Mouse (Mus musculus) heart, embryonic 12.5 days (tissue): Measurements from ENCODE around the gene Fbxo17. TPM values are rescaled to one million over a fixed set of nuclear protein-coding genes. Genes with fewer than 3 reads are reported as not detected.

Experiments
- ATAC-seq: fragments of 200-750 bp; cut with Nextera tagmentation; 2 replicates; pipeline ENCODE4 v1.8.0; 2017; ENCODE audit warnings: moderate TSS enrichment, moderate library complexity; ENCODE audit not compliant: insufficient number of reproducible peaks, low FRiP score
- H3K27ac ChIP-seq: fragments of 300-500 bp; sonication (generic); 2 replicates; pipeline ENCODE4 v1.5.1; 2016; ENCODE audit warnings: mild to moderate bottlenecking, moderate library complexity; ENCODE audit not compliant: poor library complexity, severe bottlenecking
- H3K27me3 ChIP-seq: fragments of 300-500 bp; sonication (generic); replicated peaks from 2 replicates; pipeline ENCODE4 v1.6.1; 2016; ENCODE audit warnings: mild to moderate bottlenecking, moderate library complexity
- H3K36me3 ChIP-seq: fragments of 300-500 bp; sonication (generic); 2 replicates; pipeline ENCODE4 v1.6.1; 2016; ENCODE audit warnings: mild to moderate bottlenecking, moderate library complexity
- H3K4me1 ChIP-seq: fragments of 300-500 bp; sonication (generic); replicated peaks from 2 replicates; pipeline ENCODE4 v1.6.1; 2016; ENCODE audit warnings: mild to moderate bottlenecking
- H3K4me2 ChIP-seq: fragments of 300-500 bp; sonication (generic); 2 replicates; pipeline ENCODE4 v1.6.1; 2016; ENCODE audit warnings: mild to moderate bottlenecking, moderate library complexity
- H3K4me3 ChIP-seq: fragments of 300-500 bp; sonication (generic); 2 replicates; pipeline ENCODE4 v1.5.1; 2016; ENCODE audit warnings: mild to moderate bottlenecking
- H3K9ac ChIP-seq: fragments of 300-500 bp; sonication (generic); 2 replicates; pipeline ENCODE4 v1.6.1; 2016; ENCODE audit warnings: mild to moderate bottlenecking, moderate library complexity
- H3K9me3 ChIP-seq: fragments of 300-500 bp; sonication (generic); replicated peaks from 2 replicates; pipeline ENCODE4 v1.6.1; 2016; ENCODE audit warnings: mild to moderate bottlenecking, moderate library complexity
- WGBS: fragments of 180-500 bp; shearing (Covaris S2); methylation state at CpG from one replicate; pipeline ENCODE4 v1.1.7; 2016; 5-methylcytosine and 5-hydroxymethylcytosine counted together
- polyA plus RNA-seq: library from polyadenylated mRNA; unstranded; fragments of >200 nt; fragmentation: Nextera tagmentation; extraction: Ambion mirVana; gene quantifications from 2 replicates; pipeline ENCODE4 v1.2.1, GENCODE M21; 2016

Gene Fbxo17
- polyA plus RNA-seq, 1 experiment from 2014 or later: 9.9 TPM

DNA sequence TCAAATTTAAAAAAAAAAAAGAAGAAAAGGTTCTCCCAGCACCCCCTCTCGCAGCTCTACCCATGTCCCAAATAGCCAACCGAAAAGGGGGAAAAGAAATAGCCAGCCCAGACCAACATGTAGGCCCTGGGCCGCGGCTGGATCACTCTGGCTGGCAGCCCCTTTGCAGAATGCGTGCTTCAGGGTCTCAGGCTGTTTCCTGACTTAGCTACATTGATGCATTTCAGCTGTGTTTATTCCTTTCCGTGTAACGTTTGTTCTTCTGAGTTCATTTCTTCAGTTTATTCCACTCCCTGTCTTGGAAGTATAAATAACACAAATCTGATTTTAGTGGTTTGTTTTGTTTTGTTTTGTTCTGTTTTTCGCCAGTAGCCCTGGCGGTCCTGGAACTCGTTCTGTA is 1.1 kb downstream of the Fbxo17 start:
- Histone ChIP-seq H3K27me3 (no peaks in the 10 kb centered on the region), H3K36me3 (peaks cover 3% of the 10 kb centered on the region; the same call in 1 of the 2 replicates), H3K9ac (no peak overlapping the region), H3K4me3 (no peak overlapping the region), H3K4me1 (peaks cover 34% of the 10 kb centered on the region), H3K27ac (no peak overlapping the region), H3K4me2 (no peak overlapping the region; the same call in 1 of the 2 replicates), H3K9me3 (no peaks in the 10 kb centered on the region)
- WGBS: 83% methylated on average over 10 of the region's 10 CpGs
- ATAC-seq: no peak

GRCm38 (mm10) chr7:28719159-28719558 is 2.6 kb downstream of the Fbxo17 start:
- Histone ChIP-seq H3K4me2 (no peak overlapping the region), H3K27me3 (no peaks in the 10 kb centered on the region)

GRCm38 (mm10) chr7:28719650-28720049 is 3.0 kb downstream of the Fbxo17 start:
- 72% methylated on average over 2 of the region's 2 CpGs for WGBS
- peaks cover 22% of the 10 kb centered on the region for H3K4me1 ChIP-seq
- no peak overlapping the region for H3K4me3 ChIP-seq
- no peak overlapping the region for H3K27ac ChIP-seq
- no peak for ATAC-seq
- no peak overlapping the region for H3K4me2 ChIP-seq
- no peaks in the 10 kb centered on the region for H3K27me3 ChIP-seq
- H3K36me3 ChIP-seq: peaks cover 10% of the 10 kb centered on the region
- no peak overlapping the region for H3K9ac ChIP-seq
- 0 out of 2 replicates have a peak, but pooled peaks cover 4% of the 10 kb centered on the region for H3K9me3 ChIP-seq

More at GRCm38 (mm10) chr7:28719159-28719558, 2.6 kb downstream of the Fbxo17 start:
- no peak overlapping the region for H3K27ac ChIP-seq
- H3K9ac ChIP-seq: no peak overlapping the region
- H3K4me1 ChIP-seq: peaks cover 27% of the 10 kb centered on the region
- peaks cover 5% of the 10 kb centered on the region for H3K36me3 ChIP-seq
- WGBS: 22% methylated on average over 4 of the region's 4 CpGs
- no peak for ATAC-seq
- no peaks in the 10 kb centered on the region for H3K9me3 ChIP-seq
- no peak overlapping the region for H3K4me3 ChIP-seq

DNA sequence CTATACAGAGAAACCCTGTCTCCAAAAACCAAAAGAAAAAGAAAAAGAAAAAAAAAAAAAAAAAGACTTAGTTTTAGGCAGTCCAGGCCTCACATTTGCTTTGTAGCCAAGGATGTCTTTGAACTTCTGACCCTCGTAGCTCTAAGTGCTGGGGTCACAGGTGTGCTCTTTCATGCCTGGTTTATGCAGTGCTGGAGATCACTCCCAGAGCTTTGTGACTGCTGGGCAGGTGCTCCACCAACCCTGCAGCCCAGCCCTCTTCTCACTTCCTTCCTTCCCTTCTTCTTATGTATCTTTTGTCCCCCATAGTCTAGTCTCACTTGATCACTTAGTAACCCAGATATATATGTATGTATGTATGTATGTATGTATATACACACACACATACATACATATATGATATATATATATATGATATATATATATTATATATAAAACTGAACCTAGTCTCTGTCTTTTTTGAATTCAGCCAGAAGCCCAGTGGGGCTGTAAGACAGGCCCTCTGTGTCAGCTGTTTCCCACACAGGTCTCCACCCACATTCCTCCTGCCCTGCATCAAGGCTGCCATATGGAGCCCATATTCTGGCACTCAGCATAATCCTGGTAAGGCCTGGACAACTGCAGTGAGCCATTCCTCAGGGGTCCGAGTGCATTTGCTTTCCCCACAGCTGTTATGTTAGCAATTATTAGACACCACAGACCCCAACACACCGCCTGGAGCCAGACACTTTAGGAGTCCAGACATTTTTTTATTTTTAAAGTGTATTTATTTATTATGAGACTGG is 4.3 kb downstream of the Fbxo17 start:
- Histone ChIP-seq H3K4me1 (peaks cover 12% of the 10 kb centered on the region), H3K4me3 (no peak overlapping the region), H3K9ac (no peak overlapping the region), H3K27me3 (no peaks in the 10 kb centered on the region), H3K9me3 (0 out of 2 replicates have a peak, but pooled peaks cover 4% of the 10 kb centered on the region), H3K4me2 (no peak overlapping the region), H3K27ac (no peak overlapping the region), H3K36me3 (peaks cover 20% of the 10 kb centered on the region)
- no peak for ATAC-seq
- WGBS: 69% methylated on average over 3 of the region's 3 CpGs

- H3K9ac ChIP-seq: no peak overlapping the region
- H3K27ac ChIP-seq: no peak overlapping the region
- H3K36me3 ChIP-seq: peaks cover 20% of the 10 kb centered on the region
- no peak overlapping the region for H3K4me3 ChIP-seq
- 89% methylated on average over 7 of the region's 7 CpGs for WGBS
- no peaks in the 10 kb centered on the region for H3K27me3 ChIP-seq
- 0 out of 2 replicates have a peak, but pooled peaks cover 4% of the 10 kb centered on the region for H3K9me3 ChIP-seq
- ATAC-seq: no peak
- H3K4me2 ChIP-seq: no peak overlapping the region
- peaks cover 12% of the 10 kb centered on the region for H3K4me1 ChIP-seq
These were observed 5.5 kb downstream of the Fbxo17 start for GRCm38 (mm10) chr7:28722079-28722478.

- Histone ChIP-seq H3K4me3 (no peak overlapping the region), H3K4me2 (no peak overlapping the region), H3K27ac (no peak overlapping the region), H3K4me1 (peaks cover 3% of the 10 kb centered on the region; the same call in 1 of the 2 replicates), H3K9ac (no peak overlapping the region), H3K36me3 (peaks cover 20% of the 10 kb centered on the region), H3K27me3 (no peaks in the 10 kb centered on the region), H3K9me3 (0 out of 2 replicates have a peak, but pooled peaks cover 4% of the 10 kb centered on the region)
- WGBS: 90% methylated on average over 2 of the region's 2 CpGs
- ATAC-seq: no peak
These were observed 8.0 kb downstream of the Fbxo17 start for GRCm38 (mm10) chr7:28724613-28725012.

- H3K4me2 ChIP-seq: no peak overlapping the region
- no peak for ATAC-seq
- H3K4me3 ChIP-seq: no peak overlapping the region
- 9% methylated on average over 14 of the region's 14 CpGs for WGBS
- no peak overlapping the region for H3K9ac ChIP-seq
- H3K27ac ChIP-seq: no peak overlapping the region
- H3K27me3 ChIP-seq: no peaks in the 10 kb centered on the region
- no peaks in the 10 kb centered on the region for H3K4me1 ChIP-seq
- H3K36me3 ChIP-seq: peaks cover 29% of the 10 kb centered on the region
- peaks cover 13% of the 10 kb centered on the region for H3K9me3 ChIP-seq
These were observed 10.0 kb downstream of the Fbxo17 start for GRCm38 (mm10) chr7:28726600-28726999.

GRCm38 (mm10) chr7:28727649-28728340 is 11.2 kb downstream of the Fbxo17 start:
- Histone ChIP-seq H3K4me2 (no peak overlapping the region), H3K36me3 (peaks cover 29% of the 10 kb centered on the region), H3K27ac (no peak overlapping the region), H3K4me1 (peaks cover 4% of the 10 kb centered on the region), H3K9ac (no peak overlapping the region), H3K27me3 (no peaks in the 10 kb centered on the region), H3K4me3 (no peak overlapping the region), H3K9me3 (peaks cover 13% of the 10 kb centered on the region)
- ATAC-seq: no peak
- WGBS: 63% methylated on average over 10 of the region's 10 CpGs

DNA sequence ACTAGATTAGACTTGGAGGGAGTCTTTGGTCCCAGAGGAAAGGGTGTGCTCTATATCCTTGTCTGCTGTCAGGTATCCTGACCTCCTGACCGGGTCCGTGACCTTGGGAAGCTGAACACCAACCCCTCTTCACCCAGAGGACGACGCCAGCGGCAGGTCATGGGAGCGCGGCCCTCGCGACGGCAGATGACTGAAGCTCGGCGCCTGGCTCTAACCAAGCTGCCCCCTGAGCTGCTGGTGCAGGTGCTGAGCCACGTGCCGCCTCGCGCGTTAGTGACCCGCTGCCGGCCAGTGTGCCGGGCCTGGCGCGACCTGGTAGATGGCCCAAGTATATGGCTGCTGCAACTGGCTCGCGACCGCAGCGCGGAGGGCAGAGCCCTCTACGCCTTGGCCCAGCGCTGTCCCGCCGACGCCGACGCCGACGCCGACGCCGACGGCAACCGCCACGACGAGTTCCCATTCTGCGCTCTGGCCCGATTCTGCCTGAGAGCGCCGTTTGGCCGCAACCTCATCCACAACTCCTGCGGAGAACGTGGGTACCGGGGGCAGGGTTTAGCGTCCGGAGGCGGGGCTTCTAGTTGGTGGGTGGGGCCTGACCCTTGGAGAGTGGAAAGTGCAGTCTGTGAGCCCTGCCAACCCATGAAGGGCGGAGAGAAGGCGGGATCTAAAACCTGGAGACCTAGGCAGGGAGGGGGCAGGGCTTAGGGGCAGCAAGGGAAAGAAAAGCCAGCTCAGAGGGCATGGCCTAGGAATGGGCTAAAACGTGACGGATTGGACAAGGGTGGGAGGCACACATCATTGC is 15.9 kb downstream of the Fbxo17 start:
- Histone ChIP-seq H3K36me3 (peaks cover 34% of the 10 kb centered on the region), H3K4me1 (peaks cover 9% of the 10 kb centered on the region)

DNA sequence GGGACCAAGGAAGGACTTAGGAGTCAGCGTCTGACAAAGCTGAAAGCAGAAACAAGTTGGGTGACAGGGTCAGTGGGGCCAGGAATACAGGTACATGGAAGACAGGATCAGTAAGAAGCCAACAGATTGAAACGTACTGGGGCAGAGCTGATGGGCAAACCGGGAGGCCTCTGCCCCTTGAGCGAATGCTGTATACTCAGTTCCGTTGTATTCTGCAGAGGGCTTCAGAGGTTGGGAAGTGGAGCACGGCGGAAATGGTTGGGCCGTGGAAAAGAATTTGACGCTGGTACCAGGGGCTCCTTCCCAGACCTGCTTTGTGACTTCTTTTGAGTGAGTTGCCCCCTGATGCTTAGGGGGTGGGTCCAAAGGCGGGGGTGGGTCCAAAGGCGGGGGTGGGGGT is 16.6 kb downstream of the Fbxo17 start:
- H3K4me2 ChIP-seq: peak overlapping the region; percentile 81
- H3K4me1 ChIP-seq: peaks cover 9% of the 10 kb centered on the region
- no peak overlapping the region for H3K27ac ChIP-seq
- no peak for ATAC-seq
- H3K9me3 ChIP-seq: peaks cover 9% of the 10 kb centered on the region
- no peaks in the 10 kb centered on the region for H3K27me3 ChIP-seq
- peak overlapping the region; percentile 51 for H3K4me3 ChIP-seq
- H3K9ac ChIP-seq: no peak overlapping the region
- H3K36me3 ChIP-seq: peaks cover 40% of the 10 kb centered on the region
- WGBS: 17% methylated on average over 11 of the region's 11 CpGs

More for the DNA sequence above, 15.9 kb downstream of the Fbxo17 start:
- Histone ChIP-seq H3K4me2 (peak overlapping the region; percentile 81), H3K4me3 (peak overlapping the region; percentile 51), H3K27me3 (no peaks in the 10 kb centered on the region), H3K9ac (peak overlapping the region; percentile 57), H3K9me3 (peaks cover 9% of the 10 kb centered on the region), H3K27ac (no peak overlapping the region)
- WGBS: 2% methylated on average over 58 of the region's 58 CpGs
- peak; percentile 88 for ATAC-seq

DNA sequence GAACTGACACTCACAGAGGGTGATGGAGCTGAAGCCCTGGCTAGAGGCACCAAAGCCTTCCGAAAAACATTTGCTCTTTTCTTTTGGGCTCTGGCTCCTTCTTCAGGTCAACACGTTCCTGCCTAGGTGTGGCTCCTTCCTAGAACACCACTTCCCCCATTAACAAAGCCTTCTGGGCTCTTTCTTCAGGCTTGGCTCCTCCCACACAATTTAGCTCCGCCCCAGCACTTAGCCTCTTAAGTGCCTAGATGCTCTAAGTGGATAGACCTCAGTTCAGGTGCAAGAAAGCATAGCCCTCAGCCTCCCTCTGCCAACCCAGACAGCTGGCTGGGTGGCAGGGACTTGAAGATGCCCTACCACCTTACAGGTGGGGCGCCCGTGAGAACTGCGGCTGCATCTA is 19.1 kb downstream of the Fbxo17 start:
- H3K36me3 ChIP-seq: peaks cover 58% of the 10 kb centered on the region
- peaks cover 9% of the 10 kb centered on the region for H3K4me1 ChIP-seq
- peaks cover 8% of the 10 kb centered on the region for H3K9me3 ChIP-seq
- no peaks in the 10 kb centered on the region for H3K27me3 ChIP-seq
- no peak overlapping the region for H3K9ac ChIP-seq
- no peak for ATAC-seq
- no peak overlapping the region for H3K4me3 ChIP-seq
- H3K27ac ChIP-seq: no peak overlapping the region
- no peak overlapping the region for H3K4me2 ChIP-seq
- 76% methylated on average over 6 of the region's 6 CpGs for WGBS
